Mouse (Mus musculus) A20 (cell line): ENCODE measurements around the gene Gaa.
"Not testable (repeated sequence)": the region's sequence is repeated elsewhere in the genome, so short reads cannot be mapped to it uniquely, and the experiment has no call there.

Experiments
- DNase-seq: peaks from one replicate; pipeline ENCODE4 v3.0.0-alpha.2; 2011; ENCODE audit warnings: low read depth, low spot score

Gene Gaa

DNA sequence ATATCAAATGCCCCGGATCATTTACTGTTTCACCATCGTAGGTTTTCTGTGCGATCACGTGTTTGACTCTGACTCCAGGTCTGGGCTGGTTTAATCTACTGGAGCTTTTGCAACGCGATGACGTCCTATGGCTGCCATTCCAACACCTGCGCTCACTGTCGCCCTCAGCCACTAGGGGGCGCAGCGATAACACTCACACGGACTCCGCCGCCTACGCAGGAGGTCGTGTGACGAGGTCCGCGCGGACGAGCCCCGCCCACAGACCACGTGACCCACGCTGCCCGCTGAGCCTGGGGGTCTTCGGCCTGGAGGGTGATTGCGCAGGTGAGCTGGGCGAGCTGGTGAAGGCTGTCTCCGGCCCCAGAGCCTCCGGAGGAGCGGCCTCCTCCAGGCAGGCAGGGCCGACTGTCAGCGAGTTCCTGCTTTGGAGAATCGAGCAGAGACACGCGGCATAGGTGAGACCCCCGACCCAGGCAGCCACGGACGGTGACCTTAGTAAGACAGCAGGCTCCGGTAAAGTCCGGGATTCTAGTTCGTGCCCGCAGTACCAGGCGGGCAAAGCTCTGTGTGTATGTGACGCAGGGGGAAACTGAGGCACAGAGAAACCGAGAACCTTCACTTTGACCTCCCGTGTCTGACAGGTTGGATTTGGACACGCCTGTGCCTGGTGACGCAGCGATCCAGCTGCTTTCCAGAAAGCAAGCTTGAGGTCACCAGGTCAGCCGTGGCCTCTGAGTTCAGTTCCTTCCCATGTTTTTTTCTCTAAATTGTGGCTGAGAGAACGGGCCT, at the start of gene Gaa:
Gaa (plus strand) TSS at position 120 of the 789 bp plus-strand sequence.
- DNase-seq, result peak; percentile 95

DNA sequence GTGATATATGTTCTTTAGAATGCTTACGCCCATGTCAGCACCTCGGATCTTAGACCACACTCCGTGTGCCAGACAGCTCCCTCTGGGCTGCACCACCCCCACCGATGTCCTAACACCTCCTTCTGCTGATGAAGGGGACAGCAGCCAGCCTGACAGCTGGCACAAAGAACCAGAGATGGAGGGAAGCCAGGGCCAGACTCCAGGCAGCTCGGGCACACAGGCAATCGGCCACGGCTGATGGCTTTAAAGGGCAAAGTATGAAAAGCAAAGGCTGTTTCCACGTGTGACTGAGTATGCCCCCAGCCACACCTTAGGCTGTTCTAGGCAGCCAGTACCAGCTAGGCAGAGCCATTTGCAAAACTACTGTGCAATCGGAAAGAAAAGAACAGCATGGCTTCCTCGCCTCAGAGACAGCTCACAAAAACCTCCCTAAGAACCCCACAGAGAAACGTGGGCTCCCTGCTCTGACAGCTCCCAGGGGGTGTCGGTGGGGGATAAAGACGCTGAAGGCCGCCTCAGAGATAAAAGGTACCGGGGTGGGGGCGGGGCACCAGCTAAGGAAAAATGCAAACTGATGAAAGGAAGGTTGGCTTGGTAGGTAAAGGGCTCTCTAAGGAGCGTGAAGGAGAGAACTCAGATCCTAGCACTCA, 47.7 kb upstream of the Gaa start:
- no peak for DNase-seq

DNA sequence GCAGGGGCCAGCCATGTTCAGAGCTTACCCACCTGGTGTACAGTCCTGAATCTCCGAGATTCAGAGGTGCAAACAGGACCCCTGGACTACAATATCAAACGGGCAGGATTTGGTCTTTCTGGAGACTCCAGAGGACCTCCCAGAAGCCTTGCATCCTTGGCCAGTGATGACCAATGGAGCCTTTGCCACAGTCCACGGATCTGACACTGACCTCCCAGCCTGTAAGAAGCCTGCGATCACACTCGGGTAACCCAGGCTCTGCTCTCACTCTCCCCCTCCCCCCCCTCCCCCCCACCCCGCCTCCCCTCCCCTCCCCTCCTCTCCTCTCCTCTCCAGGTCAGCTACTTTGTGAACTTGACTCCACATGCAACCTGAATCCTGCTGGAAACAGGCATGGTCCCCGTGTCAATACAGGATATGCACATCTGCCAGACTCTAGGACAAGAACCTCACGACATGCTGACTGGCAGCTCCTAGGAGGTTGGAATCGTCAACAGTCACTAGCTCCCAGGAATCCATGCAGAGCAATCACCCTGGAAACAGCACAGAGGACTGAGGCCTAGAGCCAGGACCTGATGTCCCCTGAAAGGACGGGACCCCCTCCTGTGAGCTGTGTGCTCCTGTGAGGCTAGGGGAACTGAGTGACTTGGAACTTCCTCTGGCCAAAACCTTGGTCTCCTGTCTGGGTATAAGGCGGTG, 45.7 kb upstream of the Gaa start:
- no peak for DNase-seq

DNA sequence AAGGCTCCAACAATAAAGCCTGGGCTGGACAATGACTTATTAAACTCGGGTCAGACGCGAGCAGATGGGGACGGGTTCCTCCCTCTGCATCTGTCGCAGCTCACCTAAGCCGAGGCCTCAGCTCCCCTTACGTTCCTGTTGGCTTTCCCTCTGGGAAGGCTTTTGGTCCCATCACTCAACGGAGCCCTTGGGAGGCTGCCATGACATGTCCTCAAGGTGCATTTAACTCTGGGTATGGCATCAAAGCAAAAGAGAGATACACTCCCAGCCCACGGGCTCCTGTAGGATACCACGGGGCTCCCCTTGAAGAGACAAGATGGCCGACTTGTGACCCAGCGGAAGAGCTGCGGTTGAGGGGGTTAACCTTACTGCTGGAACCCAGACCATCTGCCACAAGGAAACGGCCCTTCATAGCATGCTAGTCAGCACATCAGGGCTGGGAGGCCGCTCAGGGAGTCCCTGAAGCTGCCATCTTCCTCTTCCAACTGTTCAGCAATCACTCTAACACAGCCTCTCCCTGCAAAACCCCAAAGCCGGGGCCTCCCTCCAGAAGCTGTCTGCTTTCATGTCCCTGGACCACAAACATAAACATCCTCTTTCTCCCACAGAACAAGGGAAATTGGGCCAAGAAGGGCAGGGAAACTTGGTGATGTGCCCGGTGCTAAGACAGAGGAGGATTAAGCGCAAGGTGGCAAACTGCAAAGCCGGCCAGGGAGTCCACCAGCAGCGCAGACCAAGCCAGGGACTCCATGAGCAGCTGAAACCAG, 44.4 kb upstream of the Gaa start:
- no peak for DNase-seq

DNA sequence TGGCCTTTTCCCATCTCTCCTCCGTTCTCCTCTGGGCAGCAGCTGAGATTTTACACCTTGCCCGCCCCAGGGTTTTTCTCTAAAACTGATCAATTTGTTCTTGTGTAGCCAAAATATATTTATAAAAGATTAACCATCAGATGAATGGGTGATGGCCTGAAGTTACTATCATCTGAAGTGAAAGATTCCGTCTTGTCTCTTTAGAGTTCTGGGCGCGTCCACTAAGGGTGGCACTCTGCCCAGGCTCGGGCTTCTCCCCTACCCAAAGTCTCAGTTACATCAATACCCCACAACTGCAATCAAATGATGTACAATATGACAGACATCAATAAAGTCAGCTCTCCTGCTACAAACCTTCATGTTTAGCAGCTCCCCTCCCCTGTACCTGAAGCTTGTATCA, 42.8 kb upstream of the Gaa start:
- no peak for DNase-seq

DNA sequence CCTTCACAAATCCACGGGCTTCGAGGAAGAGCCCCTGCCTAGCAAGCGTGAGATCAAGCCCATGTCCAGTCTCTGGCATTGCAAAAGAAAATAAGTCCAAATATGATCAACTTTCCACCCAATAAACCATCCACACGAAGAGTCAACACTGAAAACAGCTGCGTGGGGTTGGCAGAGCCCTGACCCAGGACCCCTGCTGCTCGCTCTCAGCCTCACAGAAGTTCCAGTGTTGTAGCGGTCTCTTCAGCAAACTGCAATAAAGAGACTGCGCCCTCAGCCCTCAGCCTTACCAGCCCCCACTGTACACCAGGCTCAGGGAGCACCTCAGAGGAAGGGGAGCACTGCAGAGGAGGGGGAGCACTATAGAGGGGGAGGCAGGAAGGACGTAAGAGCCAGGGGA, 42.1 kb upstream of the Gaa start:
- DNase-seq, result no peak

DNA sequence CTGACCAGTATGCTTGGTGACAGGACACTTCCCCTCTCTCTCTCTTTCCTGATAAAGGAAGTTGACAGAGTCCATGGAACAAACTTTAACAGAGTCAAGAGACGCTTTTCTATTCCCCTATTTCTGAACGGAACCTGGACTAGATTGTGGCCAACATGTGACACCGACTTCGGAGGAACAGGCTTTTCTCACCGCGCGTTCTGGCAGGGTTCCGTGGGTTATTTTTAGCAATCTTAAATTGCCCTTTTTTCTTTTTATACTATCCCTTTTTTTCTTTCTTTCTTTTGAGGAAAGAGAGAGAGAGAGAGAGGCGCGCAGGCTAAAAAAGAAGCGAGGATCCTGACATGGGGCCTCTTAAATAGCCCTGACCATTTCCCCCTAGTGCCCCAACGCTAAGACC, 40.1 kb upstream of the Gaa start:
- no peak for DNase-seq

DNA sequence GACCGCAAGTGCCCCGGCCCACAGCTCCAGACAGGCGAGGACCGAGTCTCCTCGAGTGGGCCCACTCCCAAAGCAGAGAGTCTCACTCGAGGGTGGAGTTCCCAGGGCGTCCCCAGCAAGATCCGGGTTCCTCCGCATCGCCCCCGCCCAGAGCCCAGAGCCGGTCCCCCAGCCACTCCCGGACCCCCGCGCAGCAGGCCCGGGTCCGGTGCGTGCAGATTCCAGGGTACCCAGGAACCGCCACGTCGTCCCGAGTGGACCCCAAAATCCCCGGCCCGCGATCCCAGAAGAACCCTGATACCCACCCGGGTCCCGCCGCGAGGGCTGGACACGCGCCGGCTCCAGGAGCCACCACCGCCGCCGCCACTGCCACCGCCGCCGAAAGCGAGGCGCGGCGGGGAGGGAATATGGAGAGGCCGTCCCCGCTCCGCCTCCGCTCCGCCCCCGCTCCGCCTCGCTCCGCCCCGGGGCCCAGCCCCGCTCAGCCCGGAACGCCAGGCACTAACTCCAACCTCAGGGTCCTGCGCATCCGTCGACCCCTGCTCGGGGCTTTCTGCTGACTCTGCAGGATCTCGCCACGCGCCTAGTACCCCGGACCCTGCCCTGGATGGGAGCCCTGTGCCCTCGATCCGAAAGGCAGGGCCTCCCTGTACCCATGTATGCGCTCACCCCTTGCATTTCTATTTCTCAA, 39.5 kb upstream of the Gaa start, which contains the start of the genes Tbc1d16 and Ccdc40:
Tbc1d16 (minus strand) TSS at position 409 of the 691 bp plus-strand sequence.
Ccdc40 (plus strand) TSS at position 482 of the 691 bp plus-strand sequence.
- DNase-seq, result peak; percentile 76

DNA sequence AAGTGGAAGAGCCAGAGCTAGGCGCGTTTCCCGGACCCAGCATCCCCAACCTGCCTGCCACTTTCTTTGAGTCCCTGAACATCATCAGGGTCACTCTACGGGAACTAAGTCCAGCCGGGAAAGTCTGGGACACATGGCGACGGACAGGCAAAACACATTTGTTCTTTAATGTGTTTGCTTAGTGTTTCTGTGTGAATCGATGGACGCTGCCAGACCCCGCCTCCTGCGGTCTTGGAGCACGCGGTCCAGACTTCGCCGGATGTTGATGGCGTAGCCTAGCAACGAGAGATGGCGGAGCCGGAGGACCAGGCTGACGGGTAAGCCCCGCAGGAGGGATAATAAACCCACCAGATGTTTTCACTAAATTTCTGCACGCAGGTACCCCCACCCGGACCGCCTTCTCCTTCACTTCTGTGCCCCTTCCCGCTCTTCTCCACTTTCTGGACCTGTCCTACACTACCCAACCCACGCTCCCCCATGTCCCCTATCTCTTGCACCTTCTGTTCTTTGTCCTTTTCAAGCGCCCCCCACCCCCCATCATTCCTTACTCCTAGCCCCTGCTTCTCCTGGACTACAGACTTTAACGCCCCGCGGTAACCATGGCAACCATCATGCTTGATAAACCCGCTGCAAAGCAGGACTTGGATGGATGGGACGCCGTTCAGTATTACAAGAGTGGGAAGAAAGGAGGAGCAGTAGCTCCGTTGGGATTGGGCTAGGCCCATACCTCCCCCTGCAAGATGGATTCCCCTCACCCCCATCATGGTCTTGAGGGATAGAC, 38.7 kb upstream of the Gaa start:
- DNase-seq, result peak; percentile 46

DNA sequence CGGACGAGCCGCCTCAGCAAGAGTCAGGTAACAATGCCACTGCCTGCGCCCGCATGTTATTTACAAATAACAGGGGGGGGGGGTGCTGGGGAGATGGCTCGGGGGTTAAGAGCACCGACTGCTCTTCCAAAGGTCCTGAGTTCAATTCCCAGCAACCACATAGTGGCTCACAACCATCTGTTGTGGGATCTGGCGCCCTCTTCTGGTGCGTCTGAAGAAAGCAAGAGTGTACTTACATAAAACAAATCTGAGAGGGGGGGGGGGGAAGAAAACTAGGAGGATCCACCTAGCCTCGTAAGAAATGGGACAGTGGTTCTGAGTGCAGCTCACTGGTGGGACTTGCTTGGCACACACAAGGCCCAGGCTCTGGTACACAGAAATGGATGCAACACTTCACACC, 32.9 kb upstream of the Gaa start:
- peak; percentile 31 for DNase-seq

DNA sequence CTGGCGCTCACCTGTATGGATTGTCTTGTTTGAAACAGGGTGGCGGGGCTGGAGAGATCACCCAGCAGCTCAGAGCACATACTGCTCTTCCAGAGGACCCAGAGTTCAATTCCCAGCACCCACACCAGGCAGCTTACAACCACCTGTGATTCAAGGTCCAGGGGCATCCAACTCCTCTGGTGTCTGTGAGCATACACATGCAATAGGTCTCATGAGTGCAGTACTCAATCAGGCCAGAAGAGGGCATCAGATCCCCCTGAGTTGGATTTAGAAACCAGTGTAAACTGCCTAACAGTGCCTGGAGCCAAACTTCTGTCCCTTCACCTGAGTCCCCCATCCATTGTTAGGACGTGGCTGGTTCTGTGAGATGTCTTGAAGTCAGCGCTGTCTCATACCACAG, 32.1 kb upstream of the Gaa start:
- peak; percentile 85 for DNase-seq

DNA sequence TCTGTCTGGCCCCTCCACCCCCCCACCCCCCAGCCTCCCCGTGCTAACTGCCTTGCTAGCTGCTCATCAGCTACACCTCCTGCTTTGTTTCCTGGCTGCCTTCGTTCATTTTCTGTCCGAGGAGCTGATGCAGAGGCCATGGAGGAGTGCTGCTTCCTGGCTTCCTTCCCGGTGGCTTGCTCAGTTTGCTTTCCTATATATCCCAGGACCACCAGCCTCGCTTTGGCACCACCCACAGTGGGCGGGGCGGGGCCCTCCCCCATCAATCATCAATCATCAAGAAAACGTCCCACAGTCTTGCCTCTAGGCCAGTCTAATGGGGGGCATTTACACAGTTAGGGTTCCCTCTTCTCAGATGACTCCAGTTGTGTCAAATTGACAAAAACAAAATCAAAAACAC, 31.3 kb upstream of the Gaa start:
- peak; percentile 40 for DNase-seq

DNA sequence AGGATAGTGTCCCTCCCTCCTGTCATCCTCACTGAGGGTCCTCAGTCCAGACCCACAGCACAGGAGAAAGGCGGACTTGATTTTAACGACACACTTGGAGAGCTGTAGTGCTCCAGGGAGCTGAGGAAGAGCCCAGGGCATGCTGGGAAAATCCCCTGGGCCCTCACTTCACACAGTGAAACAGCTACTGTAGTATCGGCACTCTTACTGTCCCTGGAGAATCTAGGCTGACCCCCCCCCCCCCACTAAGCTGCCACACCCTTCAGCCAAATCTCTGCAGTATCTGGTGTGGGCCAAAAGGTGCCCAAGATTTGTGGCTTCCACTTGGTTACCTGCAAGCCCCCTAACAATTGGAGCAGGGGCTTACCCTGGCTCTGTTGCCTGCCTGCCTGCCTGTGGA, 30.7 kb upstream of the Gaa start:
- DNase-seq, result peak; percentile 33

DNA sequence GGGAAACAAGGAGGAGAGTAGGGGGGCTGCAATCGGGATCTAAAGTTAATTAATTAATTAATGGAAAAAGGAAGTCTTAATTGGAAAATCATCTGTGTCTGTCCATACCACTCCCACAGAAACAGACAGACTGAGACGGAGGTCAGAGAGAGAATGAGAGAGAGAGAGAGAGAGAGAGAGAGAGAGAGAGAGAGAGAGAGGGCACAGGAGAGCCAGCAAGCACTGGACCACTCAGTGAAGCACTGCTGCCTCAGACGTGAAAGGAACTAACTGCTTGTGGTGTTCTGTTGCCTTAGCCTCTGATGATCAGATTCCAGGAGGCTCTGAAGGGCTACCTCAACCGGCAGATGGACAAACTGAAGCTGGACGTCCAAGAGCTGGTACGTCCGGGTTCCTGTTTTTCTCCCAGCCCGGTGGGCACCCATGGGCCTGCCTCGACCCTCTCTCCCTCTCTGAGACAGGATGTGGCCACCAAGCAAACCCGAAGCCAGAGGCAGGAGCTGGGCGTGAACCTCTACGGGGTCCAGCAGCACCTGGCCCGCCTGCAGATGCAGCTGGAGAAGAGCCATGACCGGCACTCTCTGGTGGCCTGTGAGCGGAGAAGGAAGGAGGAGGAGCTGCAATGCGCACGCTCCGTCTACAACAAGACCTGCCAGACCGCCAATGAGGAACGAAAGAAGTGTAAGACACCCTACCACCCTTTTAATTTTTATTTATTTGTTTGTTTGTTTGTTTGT, 30.0 kb upstream of the Gaa start:
- peak; percentile 87 for DNase-seq

DNA sequence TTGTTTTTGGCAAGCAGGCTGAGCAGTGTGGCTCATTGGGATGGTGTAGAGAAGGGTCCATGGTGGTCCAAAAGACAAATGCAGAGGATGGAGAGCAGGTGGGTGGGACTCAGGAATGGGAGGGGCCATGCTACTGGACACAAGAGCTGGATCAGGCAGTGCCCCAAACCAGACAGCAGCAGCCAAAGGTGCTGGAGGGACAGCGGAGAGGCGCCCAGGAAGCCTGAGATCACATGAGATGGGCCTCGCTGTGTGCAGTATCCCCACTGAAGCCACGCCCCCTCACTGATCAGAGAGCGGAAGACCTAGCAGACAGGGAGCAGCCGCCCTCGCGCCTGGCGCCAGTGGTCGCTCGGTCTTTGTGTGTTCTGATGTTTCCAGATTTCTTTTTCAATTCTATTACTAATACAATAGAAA, 29.4 kb upstream of the Gaa start:
- peak; percentile 88 for DNase-seq

DNA sequence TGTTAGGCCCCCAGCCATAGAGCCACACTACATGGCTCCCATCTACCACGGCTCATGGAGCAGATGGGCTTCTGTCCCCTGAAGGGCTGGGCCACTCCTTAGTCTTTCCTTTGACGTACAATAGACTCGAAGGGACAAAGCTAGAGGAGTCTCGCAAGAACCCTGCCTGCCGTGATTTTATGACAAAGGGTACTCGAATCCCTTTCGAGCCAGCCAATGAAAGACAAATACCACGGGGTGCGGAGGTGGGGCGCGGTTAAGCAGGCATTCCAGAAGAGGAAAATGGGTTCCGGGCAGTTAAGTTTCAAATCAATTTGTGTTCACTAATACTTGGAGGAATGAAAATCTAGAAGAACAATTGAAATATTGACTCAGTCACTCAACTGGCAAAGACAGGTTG, 28.2 kb upstream of the Gaa start:
- DNase-seq, result no peak

DNA sequence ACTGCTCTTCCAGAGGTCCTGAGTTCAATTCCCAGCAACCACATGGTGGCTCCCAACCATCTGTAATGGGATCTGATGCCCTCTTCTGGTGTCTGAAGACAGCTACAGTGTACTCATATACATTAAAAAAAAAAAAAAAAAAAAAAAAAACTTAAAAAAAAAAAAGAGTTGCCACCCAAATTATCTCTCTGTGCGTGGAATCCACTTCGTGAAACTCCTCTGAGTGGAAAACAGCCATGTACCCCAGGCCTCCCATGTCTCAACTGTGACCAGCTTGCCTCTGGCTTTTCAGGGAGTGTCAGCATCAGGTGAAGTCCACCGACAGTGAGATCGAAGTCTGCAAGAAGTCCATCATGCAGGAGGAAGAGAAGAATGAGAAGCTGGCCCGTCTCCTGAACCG, 22.1 kb upstream of the Gaa start:
- not testable (repeated sequence) for DNase-seq

DNA sequence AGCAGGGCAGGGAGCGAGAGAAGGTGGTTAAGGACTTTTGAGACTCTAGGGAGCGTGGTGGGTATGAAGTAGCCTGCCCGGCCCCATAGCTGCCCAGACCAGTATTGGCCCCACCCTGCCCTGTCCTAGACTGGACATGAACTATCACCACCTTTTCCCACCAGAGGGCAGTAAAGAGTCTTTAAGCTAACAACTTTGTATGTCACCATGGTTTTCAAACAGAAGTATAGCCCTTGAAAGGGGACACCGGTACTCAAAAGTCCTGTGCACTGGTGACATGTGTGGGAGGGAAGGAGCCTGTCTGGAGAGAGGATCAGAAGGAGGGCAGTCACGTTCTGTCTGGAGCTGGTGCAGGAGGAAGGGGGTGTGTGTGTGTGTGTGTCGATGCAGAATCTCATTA, 18.7 kb upstream of the Gaa start:
- DNase-seq, result peak; percentile 70

DNA sequence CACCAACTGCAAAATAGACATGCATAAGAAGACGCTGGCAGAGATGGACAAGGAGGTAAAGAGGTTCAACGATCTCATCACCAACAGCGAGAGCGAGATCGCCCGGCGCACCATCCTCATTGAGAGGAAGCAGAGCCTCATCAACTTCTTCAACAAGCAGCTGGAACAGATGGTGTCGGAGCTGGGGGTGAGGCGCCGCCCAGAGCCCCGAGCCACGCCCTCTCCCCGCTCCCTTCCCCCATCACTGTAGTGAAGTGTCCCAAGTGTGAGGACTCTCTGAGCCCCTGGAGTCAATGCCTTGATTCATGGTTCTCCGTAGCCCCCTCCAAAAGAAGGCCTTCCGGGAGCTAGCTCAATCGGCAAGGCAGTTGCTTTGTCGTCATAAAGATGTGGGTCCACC, 16.7 kb upstream of the Gaa start:
- no peak for DNase-seq
